Comparison of ENCODE assay signal across 8 mouse cellular contexts in genomic region chr10:75036883-75037379, GRCm38 (mm10). TPM values are rescaled to one million over a fixed set of nuclear protein-coding genes. Genes with fewer than 3 reads are reported as not detected.
DNase-seq lines count a peak whose midpoint lies in the region; ATAC-seq lines count a peak whose summit lies in the region.

Rab36 (plus strand) TSS chr10:75037058.

- intact Hi-C loops in heart, postnatal 10 days (cut with DNase I), result no loop called here

- H3K9me3 ChIP-seq in forebrain, embryonic 13.5 days (replicated peaks), result no peaks in the 10 kb centered on the region
- H3K9me3 ChIP-seq in liver, embryonic 16.5 days (replicated peaks; ENCODE audit: control insufficient read depth, low read length), result no peaks in the 10 kb centered on the region
- H3K9me3 ChIP-seq in neural tube, embryonic 13.5 days, result no peaks in the 10 kb centered on the region

- H3K4me1 ChIP-seq in forebrain, embryonic 13.5 days, result peaks cover 27% of the 10 kb centered on the region
- peaks cover 3% of the 10 kb centered on the region for H3K4me1 ChIP-seq in liver, embryonic 16.5 days (ENCODE audit: control insufficient read depth, low read depth, low read length)
- H3K4me1 ChIP-seq in neural tube, embryonic 13.5 days (replicated peaks), result peaks cover 46% of the 10 kb centered on the region

- H3K9ac ChIP-seq in forebrain, embryonic 13.5 days, result peak within 1 kb of the TSS; percentile 63
- peak within 1 kb of the TSS; percentile 28; the same call in 1 of the 2 replicates for H3K9ac ChIP-seq in liver, embryonic 16.5 days (ENCODE audit: low read depth, low read length)
- H3K9ac ChIP-seq in neural tube, embryonic 13.5 days, result peak within 1 kb of the TSS; percentile 68

- H3K27me3 ChIP-seq in forebrain, embryonic 13.5 days, result no peaks in the 10 kb centered on the region
- no peaks in the 10 kb centered on the region for H3K27me3 ChIP-seq in liver, embryonic 16.5 days (ENCODE audit: control insufficient read depth, insufficient read depth, low read depth, low read length)
- no peaks in the 10 kb centered on the region for H3K27me3 ChIP-seq in neural tube, embryonic 13.5 days

- peak; percentile 99 for ATAC-seq in CD4-positive, CD25-positive, alpha-beta regulatory T cell, adult 4 months
- peak; percentile 93 for ATAC-seq in forebrain, embryonic 13.5 days
- peak; percentile 93 for ATAC-seq in liver, embryonic 16.5 days (ENCODE audit: low read depth)
- peak; percentile 93 for ATAC-seq in neural tube, embryonic 13.5 days (ENCODE audit: low read depth)

- H3K27ac ChIP-seq in forebrain, embryonic 13.5 days, result peak within 1 kb of the TSS; percentile 65
- H3K27ac ChIP-seq in liver, embryonic 16.5 days (ENCODE audit: low read length), result no peak within 1 kb of the TSS
- peak within 1 kb of the TSS; percentile 88 for H3K27ac ChIP-seq in neural tube, embryonic 13.5 days (replicated peaks)

- under 1% methylated on average over 36 of the region's 36 CpGs for WGBS in forebrain, embryonic 13.5 days
- under 1% methylated on average over 36 of the region's 36 CpGs for WGBS in liver, embryonic 16.5 days (ENCODE audit: insufficient replicate concordance)
- under 1% methylated on average over 36 of the region's 36 CpGs for WGBS in neural tube, embryonic 13.5 days

- no peaks in the 10 kb centered on the region for H3K36me3 ChIP-seq in forebrain, embryonic 13.5 days (ENCODE audit: poor library complexity, severe bottlenecking)
- H3K36me3 ChIP-seq in liver, embryonic 16.5 days (ENCODE audit: control insufficient read depth, insufficient read depth), result no peaks in the 10 kb centered on the region
- H3K36me3 ChIP-seq in neural tube, embryonic 13.5 days, result no peaks in the 10 kb centered on the region

- peak within 1 kb of the TSS; percentile 65 for H3K4me2 ChIP-seq in forebrain, embryonic 13.5 days
- peak within 1 kb of the TSS; percentile 64 for H3K4me2 ChIP-seq in liver, embryonic 16.5 days (ENCODE audit: low read depth, low read length)
- peak within 1 kb of the TSS; percentile 67 for H3K4me2 ChIP-seq in neural tube, embryonic 13.5 days

- peak; percentile 78 for DNase-seq in c-Kit-positive CD71-negative TER-119-negative erythroid progenitor cells, embryonic 14.5 days (ENCODE audit: low read depth)
- peak; percentile 96 to 97 for DNase-seq in heart, postnatal 10 days
- peak; percentile 99 for DNase-seq in kidney, postnatal 4 days
- peak; percentile 80 for DNase-seq in telencephalon, adult 2 months (ENCODE audit: low read depth, low spot score)

- H3K4me3 ChIP-seq in forebrain, embryonic 13.5 days, result peak within 1 kb of the TSS; percentile 43
- peak within 1 kb of the TSS; percentile 47 for H3K4me3 ChIP-seq in liver, embryonic 16.5 days (ENCODE audit: low read depth, low read length)
- H3K4me3 ChIP-seq in neural tube, embryonic 13.5 days, result peak within 1 kb of the TSS; percentile 42

RNA-seq across cellular contexts. Expression of gene Rab36, which starts in this region (rescaled TPM):
- polyA plus RNA-seq in CD4-positive, CD25-positive, alpha-beta regulatory T cell, adult 4 months (2017; shearing (Covaris generic)), result 1 to 10 TPM in 1 of 2 experiments, under 1 TPM in 1; 0.54 to 1.8 TPM
- polyA plus RNA-seq in forebrain, embryonic 13.5 days (2015; fragmentation: Nextera tagmentation; extraction: Ambion mirVana), result 11.3 and 14.4 TPM in 2 replicates
- total RNA-seq in heart, postnatal 10 days (2021), result 1 to 10 TPM; 1.6 to 1.8 TPM
- polyA plus RNA-seq in liver, embryonic 16.5 days (2015; fragmentation: Nextera tagmentation; extraction: Ambion mirVana), result 1.5 TPM in 2 replicates
- polyA plus RNA-seq in neural tube, embryonic 13.5 days (2015; fragmentation: Nextera tagmentation; extraction: Ambion mirVana), result 12.3 TPM in 2 replicates
